Mouse (Mus musculus): ENCODE data around the gene Azi2.

Azi2 gene

DNA sequence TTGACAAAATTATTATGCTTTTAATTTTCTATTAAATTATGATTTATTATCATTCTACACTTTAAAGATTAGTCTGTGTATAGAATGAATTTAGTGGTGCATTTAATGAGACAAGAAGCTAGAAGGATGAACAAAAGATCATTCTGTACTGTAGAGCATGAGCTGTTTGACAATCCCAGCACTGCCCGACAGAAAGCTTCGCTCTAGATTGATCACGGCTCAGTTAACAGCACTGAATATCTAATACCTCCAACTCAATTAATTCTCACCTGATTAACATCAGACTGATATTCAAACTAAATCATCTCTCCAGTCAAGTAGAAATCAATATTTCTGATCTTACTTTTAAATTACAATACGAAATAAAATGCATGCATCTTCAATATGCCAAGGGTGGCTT, 43.5 kb downstream of the Azi2 start:
- DNase-seq (ENCODE audit: low read depth) = no peak

DNA sequence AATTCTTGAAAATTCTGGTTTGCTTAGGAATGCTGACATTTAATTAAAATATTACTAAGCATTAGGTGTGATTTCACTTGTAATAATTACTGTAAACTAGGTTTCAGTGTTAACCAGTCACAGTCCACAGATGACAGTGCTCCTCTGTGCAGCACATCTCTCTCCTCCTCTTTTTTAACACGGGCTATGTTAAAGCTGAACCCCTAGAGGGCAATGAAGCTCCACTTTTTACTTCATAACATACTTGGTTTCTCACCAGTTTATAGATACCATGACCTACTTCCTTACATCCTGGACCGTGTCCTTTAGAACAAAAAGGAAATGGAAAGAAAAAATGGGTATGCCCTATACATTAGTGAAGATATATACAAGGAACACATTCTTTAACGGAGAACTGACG, 59.1 kb downstream of the Azi2 start:
- no peak for DNase-seq (ENCODE audit: low read depth)

DNA sequence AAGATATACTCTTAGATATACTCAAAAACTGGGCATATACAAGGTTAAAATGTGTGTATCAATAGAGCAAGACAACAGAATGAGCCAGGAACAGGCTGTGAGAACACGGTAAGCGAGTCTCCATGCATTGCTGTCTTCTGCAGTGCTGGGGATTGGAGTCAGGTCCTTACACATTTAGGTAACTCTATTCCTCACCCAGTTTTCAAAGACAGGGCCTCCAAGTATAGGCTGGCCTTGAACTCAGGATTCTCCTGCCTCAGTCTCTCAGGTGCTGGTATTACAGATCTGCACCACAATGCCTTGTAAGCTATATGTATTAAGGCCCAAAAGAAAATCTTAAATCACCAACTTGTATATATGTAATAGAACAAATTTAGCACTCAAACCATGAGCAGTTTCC, 60.2 kb downstream of the Azi2 start:
- no peak for DNase-seq (ENCODE audit: low read depth)

DNA sequence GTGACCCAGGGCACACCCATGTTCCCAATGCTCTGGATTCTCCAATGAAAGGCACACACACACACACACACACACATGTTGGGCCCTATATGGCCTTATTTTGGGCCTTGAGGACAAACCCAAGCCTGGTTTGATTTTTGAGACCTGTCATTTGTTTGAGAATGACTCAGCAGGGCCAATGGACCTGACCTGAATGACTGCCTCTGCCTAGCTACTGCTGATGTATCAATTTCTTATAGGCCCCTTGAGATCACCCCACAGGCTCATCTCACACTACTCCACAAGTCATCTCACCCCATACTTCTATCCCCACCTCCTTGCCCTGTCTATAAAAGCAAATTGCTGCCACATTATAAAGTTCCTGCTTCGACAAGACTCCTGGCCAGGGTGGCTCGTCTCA, 61.5 kb downstream of the Azi2 start:
- no peak for DNase-seq (ENCODE audit: low read depth)

DNA sequence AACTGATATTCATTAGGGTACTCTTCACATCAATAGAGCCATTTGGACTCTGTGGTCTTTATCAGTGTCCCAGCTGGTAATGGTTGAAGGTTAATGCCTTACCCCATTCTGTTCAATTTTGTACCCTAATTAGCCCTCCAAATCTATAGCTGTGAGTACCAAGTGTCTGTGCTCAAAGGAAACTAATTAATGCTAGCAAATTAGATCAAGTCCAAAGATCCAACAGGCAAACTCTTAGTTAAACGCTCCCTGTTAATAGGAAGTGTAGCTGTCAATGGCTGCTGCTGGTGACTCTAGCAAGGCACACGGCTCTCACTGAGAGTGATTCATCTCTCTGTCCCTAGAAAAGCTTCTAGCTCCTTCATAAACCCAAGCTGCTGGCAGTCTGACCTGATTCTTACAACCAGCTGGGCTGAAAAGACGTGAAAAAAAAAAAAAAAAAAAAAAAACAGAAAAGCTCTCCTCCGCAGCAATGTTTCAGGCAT, 68.3 kb downstream of the Azi2 start:
- DNase-seq (ENCODE audit: low read depth) = no peak

DNA sequence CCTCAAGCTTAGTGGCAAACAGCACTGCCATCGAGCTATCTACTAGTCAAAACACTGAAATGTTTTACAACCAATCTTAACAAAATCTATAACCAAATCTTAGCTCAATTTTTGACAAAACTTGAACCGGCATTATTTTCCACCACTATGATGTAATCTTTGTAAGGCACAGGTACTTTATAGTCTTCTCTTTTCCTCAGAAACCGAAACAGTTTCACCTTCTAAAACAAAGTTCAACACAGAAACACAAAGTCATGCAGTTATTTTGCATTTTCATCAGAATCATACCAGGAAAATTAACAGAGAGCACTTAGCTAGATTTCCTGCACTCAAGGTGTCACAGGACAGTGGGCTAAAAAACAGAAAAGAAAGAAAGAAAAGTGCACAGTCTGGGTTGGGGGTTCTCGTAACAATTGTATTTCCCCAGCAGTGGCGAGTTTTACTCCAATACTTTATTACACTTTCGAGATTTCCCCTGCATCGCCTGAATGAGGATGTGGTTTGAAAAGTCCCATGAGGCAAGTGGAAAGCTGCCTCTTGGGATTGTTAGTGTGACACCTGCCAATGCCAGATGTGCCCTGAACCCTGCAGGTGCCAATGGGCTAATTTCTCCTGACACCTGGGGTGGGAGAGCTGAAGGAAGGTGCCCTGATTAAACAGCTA, 69.5 kb downstream of the Azi2 start:
- DNase-seq (ENCODE audit: low read depth) = no peak

DNA sequence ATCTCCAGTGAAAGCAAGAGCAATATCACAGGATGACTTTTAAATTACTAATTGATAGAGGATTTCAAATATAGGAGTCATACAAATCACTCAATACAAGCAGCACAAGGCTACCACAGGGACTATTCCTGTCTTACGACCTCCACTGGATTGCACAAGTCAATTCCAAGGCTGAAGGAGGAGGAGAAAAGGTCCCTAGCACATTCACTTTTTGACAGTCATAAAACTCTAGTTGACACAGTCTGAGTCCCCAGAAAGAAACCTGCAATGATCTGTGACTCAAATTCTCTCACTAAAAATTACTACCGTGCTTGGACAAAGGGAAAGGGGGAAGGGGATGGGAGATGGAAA, 70.0 kb downstream of the Azi2 start:
- no peak for DNase-seq (ENCODE audit: low read depth)

Data from c-Kit-positive CD71-negative TER-119-negative erythroid progenitor cells, embryonic 14.5 days (primary cell).